Mouse (Mus musculus) hematopoietic stem cell, adult 5-6 weeks (primary cell): ENCODE results near the gene Wbp1l. TPM values are rescaled to one million over a fixed set of nuclear protein-coding genes. Genes with fewer than 3 reads are reported as not detected.

Source experiments
- ATAC-seq, 2 experiments: fragments of 125-278 bp in 1 of 2; replicated peaks in 1 of 2; 2 replicates each; pipeline ENCODE4 v1.8.0; 2016 to 2017; ENCODE audit warnings: inconsistent platforms in 2 of 2, mild to moderate bottlenecking in 2 of 2, moderate number of reproducible peaks in 2 of 2, low read depth in 1 of 2, moderate TSS enrichment in 1 of 2; ENCODE audit not compliant: low FRiP score in 2 of 2, poor library complexity in 2 of 2, severe bottlenecking in 2 of 2, insufficient read depth in 1 of 2, low TSS enrichment in 1 of 2
- total RNA-seq: library from RNA; stranded (forward); fragments of 172-1452, 232-1000 nt; gene quantifications from 2 replicates; pipeline ENCODE4 v1.2.3, GENCODE M21; 2017

Gene Wbp1l
- total RNA-seq, 1 experiment from 2014 or later, result 40.5 TPM

GRCm38 (mm10) chr19:46644343-46644792 is 45.5 kb downstream of the Wbp1l start:
- no peak for ATAC-seq

- no peak for ATAC-seq
Measured at GRCm38 (mm10) chr19:46644793-46645602, 46.1 kb downstream of the Wbp1l start.

- ATAC-seq, result no peak
Measured at GRCm38 (mm10) chr19:46646041-46646481, 47.2 kb downstream of the Wbp1l start.

GRCm38 (mm10) chr19:46647254-46647653 is 48.4 kb downstream of the Wbp1l start:
- ATAC-seq, result no peak

- no peak for ATAC-seq
Measured at GRCm38 (mm10) chr19:46647850-46648249, 49.0 kb downstream of the Wbp1l start.

- ATAC-seq, result peak; percentile 74 to 75
Measured at GRCm38 (mm10) chr19:46648565-46648964, 49.7 kb downstream of the Wbp1l start.

- ATAC-seq, result no peak
Measured at GRCm38 (mm10) chr19:46653188-46653587, 54.3 kb downstream of the Wbp1l start.

- ATAC-seq, result peak; percentile 68 to 77
Measured at GRCm38 (mm10) chr19:46653616-46654235, 54.8 kb downstream of the Wbp1l start.

GRCm38 (mm10) chr19:46655626-46656025 is 56.7 kb downstream of the Wbp1l start:
- no peak for ATAC-seq

GRCm38 (mm10) chr19:46656151-46656840 is 57.4 kb downstream of the Wbp1l start:
- ATAC-seq, result no peak

- ATAC-seq, result no peak
Measured at GRCm38 (mm10) chr19:46657339-46658020, 58.6 kb downstream of the Wbp1l start.

GRCm38 (mm10) chr19:46658348-46658747 is 59.5 kb downstream of the Wbp1l start:
- ATAC-seq, result no peak

GRCm38 (mm10) chr19:46658851-46659250 is 60.0 kb downstream of the Wbp1l start:
- no peak for ATAC-seq

GRCm38 (mm10) chr19:46661511-46661910 is 62.6 kb downstream of the Wbp1l start:
- no peak for ATAC-seq

- no peak for ATAC-seq
Measured at GRCm38 (mm10) chr19:46662214-46662613, 63.3 kb downstream of the Wbp1l start.

GRCm38 (mm10) chr19:46662784-46663183 is 63.9 kb downstream of the Wbp1l start:
- no peak for ATAC-seq

GRCm38 (mm10) chr19:46665474-46665873 is 66.6 kb downstream of the Wbp1l start:
- no peak for ATAC-seq
